Mouse (Mus musculus): ENCODE measurements at regions not wholly inside any gene's neighbourhood (a gene's known extent, or its start where the extent isn't known, plus 50 kb on each side); places are given as distances from the start of the nearest gene placed in this dataset.

DNA sequence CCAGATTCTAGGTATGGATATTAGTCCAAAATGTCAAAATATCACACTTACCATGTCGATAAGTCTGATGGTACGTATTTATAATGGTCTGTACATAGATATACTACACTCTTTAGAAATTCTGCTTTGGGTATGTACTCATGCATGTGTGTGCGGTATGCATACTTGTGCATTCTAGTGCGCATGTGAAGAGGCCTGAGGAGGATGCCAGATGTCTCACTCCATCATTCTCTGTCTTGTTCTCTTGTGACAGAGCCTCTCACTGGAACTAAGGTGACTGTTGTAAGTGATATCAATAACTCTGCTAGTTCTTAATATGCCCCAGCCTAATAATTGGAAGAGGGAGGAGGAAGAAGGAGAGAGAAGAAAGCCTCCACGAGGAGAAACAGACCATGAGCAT lies 52.5 kb upstream of the Pkn2 start:
- Histone ChIP-seq H3K9ac (no peak overlapping the region), H3K36me3 (no peaks in the 10 kb centered on the region), H3K4me2 (no peak overlapping the region), H3K9me3 (no peaks in the 10 kb centered on the region), H3K4me1 (no peaks in the 10 kb centered on the region), H3K4me3 (no peak overlapping the region), H3K27me3 (no peaks in the 10 kb centered on the region), H3K27ac (no peak overlapping the region)
- WGBS = 84% methylated on average over 5 of the region's 5 CpGs
- ATAC-seq (ENCODE audit: insufficient number of reproducible peaks, insufficient read depth, low FRiP score, low TSS enrichment, low read depth) = no peak

DNA sequence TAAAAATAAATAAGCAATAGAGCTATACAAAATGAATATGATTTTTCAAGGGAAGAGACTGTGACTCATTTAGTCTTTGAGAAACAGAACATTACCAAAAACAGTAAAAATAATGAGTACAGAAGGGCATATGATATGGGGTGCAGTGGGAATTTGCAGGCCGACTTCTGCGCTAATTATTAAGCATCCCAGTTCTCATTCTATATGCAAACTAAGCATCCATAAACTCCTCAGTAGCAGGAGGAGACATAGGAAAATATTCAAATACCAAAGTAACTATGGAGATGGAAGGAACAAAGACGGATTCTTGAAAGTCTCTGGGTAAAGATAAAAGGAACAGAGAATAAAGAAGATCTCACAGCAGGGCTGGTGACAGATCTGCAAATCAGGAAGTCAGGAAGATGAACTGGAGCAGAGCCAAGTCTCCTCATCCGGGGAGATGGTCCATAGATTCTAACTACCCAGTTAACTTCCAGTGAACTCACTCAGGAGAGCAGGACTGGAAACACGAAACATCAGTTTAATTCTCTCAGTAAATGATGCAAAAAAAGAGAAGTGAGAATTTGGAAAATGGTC lies 52.0 kb upstream of the Pkn2 start:
- no peaks in the 10 kb centered on the region for H3K27me3 ChIP-seq
- no peaks in the 10 kb centered on the region for H3K4me1 ChIP-seq
- no peak overlapping the region for H3K4me3 ChIP-seq
- ATAC-seq (ENCODE audit: insufficient number of reproducible peaks, insufficient read depth, low FRiP score, low TSS enrichment, low read depth) = no peak
- H3K9ac ChIP-seq = no peak overlapping the region
- H3K4me2 ChIP-seq = no peak overlapping the region
- 73% methylated on average over 5 of the region's 5 CpGs for WGBS
- H3K27ac ChIP-seq = no peak overlapping the region
- no peaks in the 10 kb centered on the region for H3K9me3 ChIP-seq
- no peaks in the 10 kb centered on the region for H3K36me3 ChIP-seq

All from embryonic facial prominence, embryonic 13.5 days (tissue).